Mouse (Mus musculus) heart, postnatal 0 days (tissue): ENCODE data around the gene Map6.

Experiments
- CTCF ChIP-seq: IDR thresholded peaks from 2 replicates; pipeline ENCODE4 v1.5.1; 2016; ENCODE audit warnings: antibody characterized with exemption, control low read depth, low read depth
- EP300 ChIP-seq: IDR thresholded peaks from 2 replicates; pipeline ENCODE4 v1.6.1; 2016; ENCODE audit warnings: antibody characterized with exemption, low read depth

DNA sequence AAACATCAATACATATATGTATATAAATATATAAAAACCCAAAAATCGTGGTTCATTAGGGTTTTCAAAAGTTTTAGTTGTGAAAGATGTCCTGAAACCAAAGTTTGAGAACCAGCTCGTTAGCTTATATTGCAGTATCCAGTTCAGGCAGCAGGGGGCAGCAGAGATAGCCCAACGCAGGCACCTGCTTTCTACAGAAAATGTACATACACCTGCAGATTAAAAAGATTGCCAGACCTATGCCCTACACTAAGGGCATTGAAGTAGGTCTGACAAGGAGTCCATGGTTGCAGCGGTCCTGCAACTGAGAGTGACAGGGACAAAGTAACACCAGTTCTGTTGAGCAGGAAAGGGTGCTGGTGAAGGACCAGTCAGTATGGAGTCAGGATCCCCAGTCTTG lies 108.2 kb downstream of the Map6 start:
- peak; percentile 81 for TF ChIP-seq CTCF
- no peak for TF ChIP-seq EP300
